Mouse (Mus musculus): ENCODE measurements around the gene Pigx.
"Not testable (repeated sequence)": the region's sequence is repeated elsewhere in the genome, so short reads cannot be mapped to it uniquely, and the experiment has no call there.

Gene Pigx

DNA sequence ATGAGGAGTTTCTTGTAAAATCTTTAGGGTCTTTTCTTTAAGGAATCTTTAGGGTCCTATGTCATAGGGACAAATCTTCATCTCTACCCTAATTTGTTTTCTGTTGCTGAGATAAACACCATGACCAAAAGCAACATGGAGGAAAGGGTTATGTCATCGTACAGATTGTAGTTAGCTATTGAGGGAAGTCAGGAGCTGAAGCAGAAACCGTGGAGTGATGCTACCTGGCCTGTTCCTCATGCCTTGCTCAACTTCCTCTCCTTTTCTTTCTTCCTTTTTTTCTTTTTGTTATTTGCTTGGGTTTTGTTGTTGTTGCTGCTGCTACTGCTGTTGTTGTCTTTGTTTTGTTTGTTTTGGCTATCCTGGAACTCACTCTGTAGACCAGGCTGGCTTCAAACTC is 9.0 kb upstream of the Pigx start:
- no peak for DNase-seq

DNA sequence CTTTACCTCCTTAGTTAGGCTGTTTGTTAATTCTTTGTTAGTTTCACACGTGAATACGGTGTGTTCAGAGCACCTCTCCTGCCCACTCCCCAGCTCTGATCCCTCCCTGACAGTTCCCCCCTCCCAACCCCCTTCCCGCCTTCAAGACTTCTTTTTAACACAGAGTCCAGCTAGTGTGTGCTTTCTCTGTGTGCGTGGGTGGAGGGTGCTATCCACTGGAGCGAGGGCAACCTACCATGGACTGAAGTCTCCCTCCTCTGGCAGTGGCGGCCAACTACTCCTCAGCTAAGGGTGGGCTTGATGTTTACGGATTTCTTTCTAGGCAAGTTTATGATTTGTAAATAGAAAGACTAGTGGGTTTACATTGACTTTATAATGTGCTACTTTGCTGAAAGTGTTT is 8.6 kb upstream of the Pigx start:
- no peak for DNase-seq

DNA sequence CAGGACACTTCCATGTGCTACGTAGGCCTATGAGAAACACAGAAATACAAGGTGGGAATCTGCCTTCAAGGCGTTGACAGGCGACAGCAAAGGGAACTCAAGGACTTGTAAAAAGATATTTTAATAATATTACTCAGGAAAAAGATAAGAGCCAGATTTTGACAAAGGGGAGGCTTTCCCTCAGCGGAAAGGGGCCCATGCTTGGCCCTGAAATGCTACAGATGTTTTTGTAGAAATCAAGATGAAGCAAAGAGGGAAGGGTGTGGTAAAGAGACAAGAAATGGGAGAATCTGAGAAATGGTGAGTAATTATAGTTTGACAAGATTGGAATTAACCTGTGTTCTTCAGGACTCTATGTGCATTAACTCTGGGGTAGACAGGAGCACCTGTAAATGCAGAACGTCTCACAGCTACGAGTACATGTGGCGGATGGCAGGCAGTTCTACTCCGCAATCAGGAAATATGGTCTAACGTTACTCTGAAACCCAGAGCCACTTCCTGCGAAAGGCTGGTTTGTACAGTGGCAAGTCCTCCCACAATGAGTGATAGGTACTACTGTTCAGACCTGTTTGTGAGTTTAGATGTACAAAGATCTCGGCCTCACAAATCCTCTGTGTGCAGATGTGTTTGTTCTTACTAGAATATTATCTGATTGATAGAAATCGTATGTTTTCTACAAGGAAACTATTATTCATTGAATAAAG is 8.0 kb upstream of the Pigx start:
- DNase-seq, result no peak

DNA sequence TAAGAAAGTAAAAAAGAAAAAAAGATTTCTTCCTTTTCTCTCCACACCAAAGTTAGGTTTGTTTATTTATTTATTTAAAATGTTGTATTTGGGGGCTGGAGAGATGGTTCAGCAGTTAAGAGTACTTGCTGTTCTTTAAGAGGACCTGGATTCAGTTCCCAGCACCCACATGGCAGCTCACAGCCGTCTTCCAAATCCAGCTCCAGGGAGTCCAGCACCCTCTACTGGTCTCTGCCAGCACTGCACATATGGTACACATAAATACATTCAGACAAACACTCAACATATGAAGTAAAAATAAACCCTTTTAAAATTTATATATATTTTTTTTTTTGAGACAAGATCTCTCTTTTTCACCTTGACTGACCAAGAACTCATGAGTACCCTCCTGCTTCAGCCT is 6.2 kb upstream of the Pigx start:
- no peak for DNase-seq

DNA sequence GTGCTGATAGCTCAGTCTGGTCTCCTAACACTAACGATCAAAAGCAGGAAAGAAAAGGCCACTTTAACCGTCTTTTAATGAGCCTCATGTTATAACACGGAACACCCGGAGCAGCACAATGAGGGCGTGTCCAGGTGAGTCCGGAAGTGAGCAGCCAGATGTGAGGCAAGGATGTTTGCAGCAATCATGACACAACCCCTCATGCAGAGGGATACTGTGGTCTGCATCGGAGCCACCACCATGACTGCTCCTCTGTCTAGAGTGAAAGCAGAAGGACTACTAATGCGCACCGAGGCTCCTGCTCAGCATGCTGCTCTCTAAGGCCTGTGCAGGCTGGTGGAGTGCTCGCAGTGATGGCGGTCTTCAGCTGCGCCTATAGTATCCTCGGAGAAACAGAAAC is 2.8 kb upstream of the Pigx start:
- no peak for DNase-seq

DNA sequence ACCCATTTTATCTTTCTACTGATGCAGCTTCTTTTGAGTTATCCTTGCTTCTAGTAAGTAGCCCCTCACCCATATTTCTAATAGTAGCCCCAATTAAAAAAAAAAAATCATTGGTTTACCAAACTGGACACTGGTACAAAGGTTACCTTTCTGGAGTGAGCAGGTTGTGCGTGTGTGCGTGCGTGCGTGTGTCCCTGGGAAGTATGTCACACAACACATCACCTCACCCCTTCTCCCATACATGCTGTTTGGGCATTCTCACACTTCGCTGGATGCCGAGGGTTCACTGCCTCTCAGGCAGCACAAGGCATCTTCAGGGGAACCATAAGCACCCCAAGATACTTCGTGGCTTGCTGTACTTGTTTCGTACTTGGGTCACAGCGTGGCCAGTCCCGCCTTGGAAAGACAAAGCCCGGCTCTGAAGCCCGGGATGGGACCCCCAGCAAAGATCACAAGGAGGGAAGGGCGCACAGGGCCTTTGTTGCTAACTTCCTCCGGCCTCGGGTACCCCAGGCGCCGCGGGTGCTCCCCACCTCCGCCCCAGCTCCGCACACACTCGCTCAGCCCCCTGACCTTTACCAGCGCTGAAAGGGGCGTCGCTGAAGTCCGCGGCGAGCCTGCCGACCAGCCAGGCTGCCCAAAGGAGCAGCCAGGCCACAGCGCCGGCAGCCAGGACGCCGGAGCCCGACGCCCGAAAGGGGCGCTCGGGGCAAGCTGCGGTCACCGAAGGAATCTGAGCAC is 473 bp downstream of the Pigx start:
- DNase-seq, result no peak

DNA sequence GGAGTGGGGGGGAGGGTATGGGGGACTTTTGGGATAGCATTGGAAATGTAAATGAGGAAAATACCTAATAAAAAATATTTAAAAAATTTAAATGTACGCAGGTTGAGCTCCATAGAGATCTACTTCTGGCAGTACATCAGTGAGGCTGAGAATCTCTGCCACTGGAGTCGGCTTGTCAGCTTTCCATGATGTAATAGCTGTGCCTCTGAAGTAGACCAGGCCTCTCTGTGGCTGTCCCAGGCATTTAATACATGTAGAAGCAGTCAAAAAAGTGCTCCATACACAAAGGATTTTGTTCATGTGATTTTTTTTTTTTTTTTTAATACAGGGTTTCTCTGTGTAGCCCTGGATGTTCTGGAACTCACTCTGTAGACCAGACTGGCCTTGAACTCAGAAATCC is 1.8 kb downstream of the Pigx start:
- not testable (repeated sequence) for DNase-seq

DNA sequence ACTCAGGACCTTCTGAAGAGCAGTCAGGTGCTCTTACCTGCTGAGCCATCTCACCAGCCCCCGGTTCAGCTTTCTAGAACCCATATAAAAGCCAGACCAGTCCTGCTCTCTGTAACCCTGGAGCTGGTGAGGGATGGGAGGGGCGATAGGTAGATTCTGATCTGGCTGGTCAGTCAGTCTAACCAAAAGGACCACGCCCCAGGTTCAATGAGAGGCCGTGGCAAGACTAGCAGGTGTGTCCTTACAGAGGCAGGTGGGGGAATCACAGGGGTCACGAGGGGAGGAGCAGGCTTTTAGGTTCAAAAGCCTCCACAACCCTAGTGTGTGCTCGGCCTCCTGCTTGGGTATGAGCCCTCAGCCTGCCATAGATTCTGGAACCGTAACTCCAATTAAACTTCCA is 8.1 kb downstream of the Pigx start:
- no peak for DNase-seq

DNA sequence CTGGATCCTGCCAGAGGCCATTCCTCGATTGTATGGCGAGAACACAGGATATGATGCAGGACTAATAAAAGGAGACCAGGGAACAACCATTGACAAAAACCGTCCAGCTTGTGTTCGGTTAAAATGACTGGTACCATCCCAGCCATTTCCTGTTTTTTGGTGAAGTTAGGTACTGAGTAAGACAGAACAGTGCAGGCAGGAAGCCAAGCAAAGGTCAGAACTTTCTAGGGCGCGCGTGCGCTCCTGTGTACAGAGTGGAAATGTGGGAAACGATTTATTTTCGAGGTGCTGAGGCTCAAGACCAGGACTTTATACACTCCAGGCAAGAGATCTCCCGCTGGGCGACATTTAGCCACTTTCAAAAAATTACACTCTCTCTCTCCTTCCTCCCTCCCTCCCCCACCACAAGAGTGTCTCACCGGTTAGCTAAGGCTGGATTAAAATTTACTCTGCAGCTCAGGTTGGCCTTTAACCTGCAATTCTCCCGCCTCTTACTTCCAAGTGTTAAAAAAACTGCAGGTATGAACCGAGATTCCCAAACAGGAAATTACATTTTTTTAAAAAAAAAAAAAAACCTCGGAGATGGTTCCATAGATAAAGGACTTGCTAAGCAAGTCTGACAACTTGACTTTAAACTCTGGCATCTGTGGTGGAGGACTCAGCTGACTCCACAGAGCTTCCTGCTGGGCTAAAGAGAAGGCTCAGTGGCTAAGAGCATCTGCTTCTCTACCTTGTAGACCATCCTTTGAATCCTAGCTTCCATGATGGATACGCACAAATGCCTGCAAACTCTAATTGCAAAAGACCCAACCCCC is 11.7 kb downstream of the Pigx start:
- peak; percentile 44 to 46 for DNase-seq

DNA sequence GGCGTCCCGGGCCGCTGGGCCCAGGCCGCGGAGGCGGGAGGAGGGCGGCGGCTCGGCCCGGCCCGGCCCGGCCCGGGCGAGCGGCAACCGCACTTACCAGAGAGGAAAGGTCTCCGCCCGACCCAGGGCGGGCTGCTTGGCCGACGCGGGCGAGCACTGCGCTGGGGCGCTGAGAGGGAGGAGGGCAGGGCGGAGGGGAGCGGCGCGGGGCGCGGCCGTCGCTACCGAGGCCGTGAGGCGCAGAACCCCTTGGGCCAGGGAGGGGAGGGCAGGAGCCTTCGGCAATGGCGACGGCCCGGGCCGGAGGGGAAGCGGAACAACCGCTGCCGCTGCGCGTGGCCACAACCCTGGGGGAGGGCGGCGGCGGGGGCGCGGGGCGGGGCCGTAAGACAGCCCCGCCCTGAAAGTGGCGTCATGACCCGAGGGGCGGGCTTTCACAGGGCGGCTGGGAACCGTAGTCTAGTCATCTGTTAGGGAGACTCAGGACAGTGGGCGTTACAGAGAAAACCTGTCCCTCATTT is 20.5 kb downstream of the Pigx start, which contains the start of gene Pak2:
Pak2 (minus strand) TSS at position 352 of the 521 bp plus-strand sequence.
- DNase-seq, result peak; percentile 89 to 92

DNA sequence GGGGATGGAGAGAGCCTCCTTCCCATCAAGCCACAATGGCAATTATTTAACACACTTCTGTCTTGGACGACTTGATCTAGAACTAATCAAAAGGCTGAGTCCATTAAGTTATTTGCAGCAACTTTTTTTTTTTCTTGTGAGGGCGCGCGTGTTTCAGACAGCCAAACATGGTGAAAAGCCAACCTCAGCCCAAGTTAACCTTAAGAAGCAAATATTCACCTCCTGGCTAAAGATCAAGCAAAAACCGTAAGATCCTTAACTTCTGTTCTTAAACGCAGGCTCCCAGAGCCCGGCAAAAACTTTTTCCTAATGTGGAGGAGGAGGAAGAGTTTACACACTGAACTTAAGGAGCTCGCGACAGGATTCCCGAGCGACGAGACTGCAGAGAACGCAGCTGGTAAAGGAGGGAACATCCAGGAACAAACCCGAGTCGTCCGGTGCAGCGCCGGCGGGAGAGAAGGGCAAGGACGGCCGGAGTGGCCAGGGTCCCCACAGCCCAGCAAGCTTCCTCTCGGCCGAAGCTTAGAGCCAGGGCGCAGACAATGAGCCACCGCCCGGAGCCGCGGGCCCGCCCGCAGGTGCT is 21.0 kb downstream of the Pigx start:
- DNase-seq, result peak; percentile 49 to 60

DNA sequence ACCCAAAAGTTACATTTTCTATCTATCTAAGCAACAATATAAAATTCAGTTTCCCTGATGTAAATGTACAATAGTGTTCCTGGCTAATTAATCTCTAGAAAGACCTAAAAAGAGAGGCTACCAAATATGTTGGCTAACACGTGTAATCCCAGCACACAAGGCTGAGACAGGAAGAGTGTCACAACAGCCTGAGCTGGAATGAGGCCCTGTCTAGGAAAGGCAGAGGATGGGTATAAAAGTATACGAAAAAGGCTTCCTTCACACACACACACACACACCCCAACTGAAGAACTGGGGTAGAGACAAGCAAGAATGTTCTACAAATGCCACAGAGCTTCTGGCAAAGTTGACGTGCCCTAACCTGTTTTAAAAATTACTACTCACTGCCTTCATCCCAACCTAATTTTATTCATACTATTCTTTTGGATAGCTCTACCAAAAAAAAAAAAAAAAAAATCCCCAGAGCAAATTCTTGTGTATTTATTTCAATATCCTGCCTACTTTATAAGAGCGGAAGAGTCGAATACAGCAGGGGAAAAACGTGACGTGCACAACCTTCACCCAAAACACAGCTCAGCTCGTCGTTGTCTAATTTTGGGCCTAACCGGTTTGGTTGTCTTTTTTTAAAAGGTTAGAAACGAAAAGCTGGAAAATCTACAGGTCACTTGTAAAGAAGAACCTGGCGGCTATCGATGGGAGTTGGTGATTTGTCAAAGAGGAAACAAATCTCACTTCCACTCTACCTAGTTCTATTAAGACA is 21.7 kb downstream of the Pigx start:
- no peak for DNase-seq

DNA sequence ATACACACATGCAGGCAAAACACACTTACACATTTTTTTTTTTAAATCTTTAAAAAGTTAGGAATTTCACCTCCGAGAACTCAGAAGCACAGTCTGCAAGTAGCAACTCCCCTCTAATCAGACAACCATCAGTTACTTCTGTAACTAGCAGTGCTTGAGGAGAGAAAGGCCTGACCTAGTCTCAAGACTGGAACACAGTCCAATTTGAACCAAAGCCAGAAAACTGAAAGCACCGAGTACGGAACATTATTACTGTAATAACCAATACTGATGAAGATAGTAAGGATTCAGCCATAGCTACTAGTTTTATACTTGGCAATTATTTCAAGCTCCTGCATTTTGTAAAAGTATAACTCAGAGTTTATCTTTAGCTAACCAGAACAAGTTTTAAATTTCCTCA is 23.1 kb downstream of the Pigx start:
- DNase-seq, result no peak

DNA sequence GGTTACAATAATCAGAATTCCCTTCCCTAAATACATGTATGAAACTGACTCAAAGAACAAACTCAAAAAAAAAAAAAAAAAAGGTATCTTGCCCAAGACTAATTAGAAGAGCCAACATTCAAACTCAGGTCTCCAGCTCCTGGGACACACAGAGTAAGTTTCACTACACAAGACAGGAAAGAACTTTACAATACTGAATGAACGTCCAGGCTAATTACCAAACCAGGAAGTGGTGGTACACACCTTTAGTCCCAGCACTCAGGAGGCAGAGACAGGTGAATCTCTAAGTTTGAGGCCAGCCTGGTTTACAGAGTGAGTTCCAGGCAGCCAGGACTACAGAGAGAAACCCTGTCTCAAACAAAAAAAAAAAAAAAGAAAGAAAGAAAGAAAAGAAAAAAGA is 23.8 kb downstream of the Pigx start:
- DNase-seq, result no peak

DNA sequence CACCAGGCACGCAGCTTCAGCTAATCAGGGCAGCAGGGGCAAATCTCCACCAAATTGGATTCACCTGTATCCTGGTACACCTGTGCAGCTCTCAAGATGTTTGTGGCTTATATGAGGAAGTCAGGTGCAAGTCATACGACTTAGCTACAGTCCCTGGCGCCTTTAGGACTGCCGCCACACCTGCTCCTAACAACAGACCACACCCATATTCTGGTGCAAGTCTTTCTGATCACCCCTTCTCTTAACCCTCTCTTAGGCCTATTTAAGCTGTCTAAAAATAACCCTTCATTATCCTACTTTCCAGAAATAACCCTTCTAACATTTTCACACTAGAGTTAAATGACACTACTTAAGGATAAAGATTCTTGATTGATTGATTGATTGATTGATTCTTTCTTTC is 29.5 kb downstream of the Pigx start:
- not testable (repeated sequence) for DNase-seq

DNA sequence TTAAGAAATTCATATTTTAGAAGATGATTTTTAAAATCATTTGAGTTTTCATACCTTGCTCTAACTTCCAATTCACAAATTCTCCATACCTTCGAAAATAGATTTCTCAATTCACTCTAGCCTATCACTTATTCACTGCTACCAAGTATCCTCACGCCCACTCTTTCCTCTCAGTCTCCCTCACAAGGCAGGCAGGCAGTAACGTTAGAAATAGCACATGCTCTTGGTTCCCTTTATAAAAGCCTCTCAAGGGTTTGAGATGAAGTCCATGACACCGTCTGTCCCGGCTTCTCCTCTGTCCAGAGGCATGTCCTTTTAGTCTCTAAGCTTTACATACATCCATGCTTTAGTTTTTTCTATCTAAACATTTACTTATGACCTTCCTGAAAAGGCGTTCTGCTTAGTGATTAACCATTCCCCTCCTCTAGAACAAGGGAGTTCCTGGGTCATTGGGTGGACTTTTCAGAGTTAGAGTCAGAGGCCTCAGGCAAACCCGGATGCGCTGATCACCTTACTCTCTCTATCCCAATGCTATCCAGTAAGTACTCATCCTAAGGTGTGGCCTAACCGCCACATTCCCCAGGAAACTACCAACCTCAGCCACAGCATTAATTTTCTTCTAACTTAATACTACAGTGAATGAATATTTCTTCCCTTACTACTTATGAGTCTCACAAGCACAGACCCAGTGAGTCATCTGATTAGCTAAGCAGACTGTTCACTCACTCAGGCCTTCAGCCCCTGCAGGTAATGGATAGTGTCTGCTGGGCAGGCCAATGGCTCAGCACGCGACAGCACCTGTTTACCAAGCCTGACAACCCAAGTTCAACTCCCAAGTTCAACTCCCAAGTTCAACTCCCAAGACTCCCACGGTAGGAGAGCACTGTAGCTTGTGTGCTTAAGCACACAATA is 30.9 kb downstream of the Pigx start:
- no peak for DNase-seq

DNA sequence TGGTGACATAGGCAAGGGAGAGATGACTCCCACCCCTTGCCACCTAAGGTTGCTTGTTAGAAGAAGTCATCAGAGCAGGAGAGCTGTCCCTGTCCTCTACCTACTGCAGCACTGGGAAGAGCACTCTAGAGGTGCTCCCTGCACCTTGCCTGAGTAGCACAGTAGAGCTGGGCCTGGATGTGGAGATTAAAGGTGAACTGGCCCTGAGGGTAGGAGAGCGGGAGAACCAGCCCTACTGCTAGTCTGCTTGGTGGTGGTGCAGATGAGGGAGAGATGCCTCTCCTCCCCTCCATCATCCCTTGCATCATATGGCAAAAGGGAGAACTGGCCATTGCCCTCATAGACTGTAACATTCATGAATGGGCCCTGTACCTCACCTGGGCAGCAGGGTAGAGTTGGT is 32.6 kb downstream of the Pigx start:
- DNase-seq, result no peak

DNA sequence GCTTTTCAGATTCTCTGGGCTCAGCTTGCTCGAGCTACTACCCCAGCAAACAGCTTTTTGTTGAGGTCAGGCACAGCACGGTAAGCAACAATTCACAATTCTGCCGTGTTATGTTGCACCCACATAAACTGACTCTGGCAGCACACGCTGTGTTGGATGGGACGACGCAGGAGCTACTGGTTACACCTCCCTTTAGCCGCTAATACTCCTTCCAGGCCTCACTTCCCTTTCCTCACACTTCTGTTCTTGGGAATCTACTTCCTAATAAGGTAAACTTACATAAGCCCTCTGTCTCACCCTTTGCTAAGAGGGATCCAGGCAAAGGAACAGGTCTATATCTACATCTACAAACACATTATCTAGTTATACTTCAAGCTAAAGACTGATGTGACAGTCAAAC is 35.6 kb downstream of the Pigx start:
- DNase-seq, result no peak

DNA sequence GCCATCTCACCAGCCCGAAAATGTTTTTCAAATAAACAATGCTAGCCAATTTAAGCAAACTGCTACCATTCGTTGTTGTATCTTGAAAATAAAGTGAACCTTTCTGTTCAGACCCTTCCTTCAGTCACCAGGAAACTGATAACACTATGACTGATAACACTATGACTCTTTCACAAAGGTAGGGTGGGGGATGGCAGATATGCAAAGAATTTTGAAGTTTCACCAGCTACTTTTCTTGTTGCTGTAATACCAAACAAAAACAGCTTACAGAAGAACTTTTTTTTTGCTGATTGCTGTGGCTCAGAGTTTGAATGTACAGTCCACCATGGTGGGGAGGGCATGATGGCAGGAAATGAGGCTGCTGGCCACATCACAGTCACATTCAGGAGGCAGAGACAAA is 37.3 kb downstream of the Pigx start:
- no peak for DNase-seq

DNA sequence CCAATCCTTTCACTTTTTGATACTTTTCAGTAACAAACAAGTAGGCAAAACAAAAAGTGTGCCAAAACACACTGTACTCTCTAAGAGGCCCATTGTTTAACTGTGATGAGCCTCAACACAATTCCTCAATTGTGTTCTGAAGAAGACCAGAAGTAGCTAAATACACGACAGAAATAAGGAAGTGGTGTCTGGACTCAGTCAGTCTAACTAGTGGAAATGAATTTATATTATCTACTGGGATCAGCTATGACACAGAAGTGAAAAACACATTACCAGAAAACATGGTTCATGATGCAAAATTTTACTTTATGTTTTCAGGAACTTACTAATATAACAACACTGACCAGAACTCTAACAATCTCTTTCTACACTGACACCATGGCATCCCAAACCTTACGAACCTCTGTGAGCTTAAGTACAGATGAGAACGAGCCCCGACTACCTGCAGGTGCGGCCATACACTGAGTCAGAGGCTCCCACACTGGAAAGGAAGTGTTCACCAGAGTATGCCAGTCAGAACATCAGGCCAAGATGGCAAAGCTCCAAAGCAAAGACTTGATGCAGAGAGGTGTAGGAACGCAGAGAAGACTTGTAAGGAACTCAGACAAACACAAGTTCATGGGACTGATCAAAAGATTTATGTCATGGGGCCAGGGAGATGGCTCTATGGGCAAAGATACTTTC is 39.6 kb downstream of the Pigx start:
- DNase-seq, result peak; percentile 27 to 56

DNA sequence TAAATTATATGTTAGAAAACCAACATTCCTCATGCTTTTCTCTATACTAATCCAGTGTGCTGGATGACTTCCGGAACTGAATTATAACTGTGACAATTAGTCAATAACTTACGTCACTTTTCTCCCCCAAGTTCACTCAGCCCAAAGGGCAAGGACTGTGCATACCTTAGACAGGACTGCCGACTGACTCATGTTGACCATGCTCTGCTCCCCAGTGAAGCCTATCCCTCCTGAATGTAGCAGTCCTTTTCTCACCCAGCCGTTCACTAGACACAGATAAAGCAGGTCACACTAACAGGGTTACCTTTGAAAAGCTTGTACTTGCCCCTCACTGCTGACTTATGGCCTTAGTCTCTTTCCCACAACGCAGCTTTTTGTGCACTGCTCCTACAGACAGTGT is 40.7 kb downstream of the Pigx start:
- no peak for DNase-seq
